Mouse (Mus musculus): ENCODE measurements at regions not wholly inside any gene's neighbourhood (a gene's known extent, or its start where the extent isn't known, plus 50 kb on each side); places are given as distances from the start of the nearest gene placed in this dataset.

DNA sequence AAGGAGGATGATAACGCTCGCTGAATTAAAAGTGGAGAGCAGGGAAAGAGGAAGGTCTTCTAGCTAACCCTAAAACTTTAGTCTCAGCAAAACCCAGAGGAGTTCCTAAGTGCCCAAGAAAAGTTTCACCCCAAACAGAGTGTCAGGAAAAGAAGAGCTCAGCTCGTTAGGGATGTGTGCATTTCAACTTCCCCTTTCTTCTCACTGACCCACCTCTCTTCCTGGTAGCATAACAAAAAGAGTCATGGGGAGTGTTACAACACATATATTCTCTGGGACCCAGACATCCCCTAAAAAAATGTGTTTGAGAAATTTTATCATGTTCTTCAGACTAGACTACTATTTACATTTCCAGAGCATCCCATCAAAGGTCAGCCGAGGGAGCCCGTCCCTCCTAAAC is 432.6 kb downstream of the Mctp2 start:
- DNase-seq = no peak

GRCm38 (mm10) chr7:71872912-71873311 is 433.5 kb downstream of the Mctp2 start:
- DNase-seq = no peak

- peak; percentile 36 to 47 for DNase-seq
Observed at GRCm38 (mm10) chr7:71867090-71867489, 439.3 kb downstream of the Mctp2 start.

DNA sequence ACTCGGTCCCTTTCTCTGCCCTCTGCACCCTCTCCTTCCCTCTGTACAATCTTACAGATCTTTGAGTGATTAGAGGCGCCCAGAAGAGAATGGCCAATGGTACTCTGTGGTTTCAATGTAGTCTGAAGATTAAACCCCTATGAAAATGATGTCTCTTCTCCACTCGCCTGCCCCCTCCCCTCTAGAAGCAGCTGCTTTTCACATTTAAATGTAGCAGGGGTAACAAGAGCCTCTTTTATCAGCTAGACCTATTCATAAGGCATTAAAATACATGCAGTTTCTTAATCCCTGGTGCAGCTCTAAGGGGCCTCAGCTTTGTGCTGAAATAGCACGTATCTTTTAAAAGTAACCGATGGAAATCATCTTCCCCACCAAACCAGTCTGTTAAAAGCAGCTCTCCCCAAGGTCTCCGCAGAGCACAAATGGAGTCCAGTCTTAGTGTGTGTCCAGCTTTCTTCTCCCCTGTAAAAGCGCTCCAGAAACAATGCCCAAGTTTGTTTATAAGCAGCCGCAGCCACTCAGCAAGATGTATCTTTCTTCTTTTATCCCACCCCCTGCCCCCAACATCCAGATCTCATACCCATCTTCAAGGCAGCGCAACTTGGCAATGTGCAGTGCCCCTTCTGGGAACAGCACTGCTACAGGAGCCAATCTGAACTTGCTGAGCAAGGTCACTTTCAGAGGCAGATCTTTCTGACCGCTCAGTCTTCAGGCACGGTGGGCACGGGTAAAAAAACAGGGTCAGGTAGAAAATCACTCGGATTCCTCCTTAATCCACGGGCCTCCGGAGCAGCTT is 440.8 kb downstream of the Mctp2 start:
- DNase-seq = no peak

DNA sequence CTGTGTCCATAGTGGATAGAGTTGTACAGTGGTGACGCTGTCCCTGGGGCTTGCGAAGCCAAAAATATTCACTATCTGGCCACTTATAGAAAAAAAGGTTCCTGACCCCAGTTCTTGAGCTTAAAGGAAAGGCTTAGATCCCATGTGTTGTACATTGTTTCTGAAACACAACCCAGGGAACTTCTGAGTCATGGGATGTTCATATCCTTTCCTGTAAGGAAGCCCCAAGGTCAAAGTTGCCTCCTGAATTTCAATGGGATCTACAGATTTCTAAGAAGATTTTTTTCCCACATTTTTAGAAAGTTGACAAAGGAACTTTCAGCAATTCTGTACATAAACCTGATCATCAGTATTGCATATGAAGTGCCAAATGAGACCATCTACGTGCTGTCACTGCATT is 453.5 kb downstream of the Mctp2 start:
- no peak for DNase-seq

GRCm38 (mm10) chr7:71849174-71849573 is 457.2 kb downstream of the Mctp2 start:
- no peak for DNase-seq

GRCm38 (mm10) chr7:71837845-71838244 is 468.6 kb downstream of the Mctp2 start:
- no peak for DNase-seq

- DNase-seq = no peak
Observed at GRCm38 (mm10) chr7:71831790-71832525, 474.4 kb downstream of the Mctp2 start.

GRCm38 (mm10) chr7:71829567-71829966 is 476.8 kb downstream of the Mctp2 start:
- DNase-seq = no peak

GRCm38 (mm10) chr7:71816138-71816537 is 464.9 kb upstream of the Gm10295 start:
- DNase-seq = no peak

GRCm38 (mm10) chr7:71794201-71794600 is 442.9 kb upstream of the Gm10295 start:
- no peak for DNase-seq

- DNase-seq = no peak
Observed at GRCm38 (mm10) chr7:71788401-71788800, 437.1 kb upstream of the Gm10295 start.

GRCm38 (mm10) chr7:71782496-71782895 is 431.2 kb upstream of the Gm10295 start:
- no peak for DNase-seq

DNA sequence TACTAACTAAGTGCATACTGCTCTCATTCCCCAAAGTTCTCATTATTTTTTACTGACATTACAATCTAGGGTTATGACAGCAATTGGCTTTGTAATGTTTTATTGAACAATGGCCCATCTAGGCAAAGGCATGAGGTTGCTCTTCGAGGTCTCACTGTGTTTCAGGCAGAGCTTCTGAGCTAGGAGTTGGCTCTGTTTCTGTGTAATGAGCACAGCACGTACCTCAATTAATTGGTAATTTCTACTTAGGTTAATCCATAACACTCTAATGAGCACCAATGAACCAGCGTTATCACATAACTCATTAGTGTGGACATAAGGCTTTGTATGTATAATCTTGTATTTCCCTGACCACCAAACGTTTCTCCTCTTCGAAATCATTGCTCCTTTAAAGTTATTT is 398.6 kb upstream of the Gm10295 start:
- no peak for DNase-seq

DNA sequence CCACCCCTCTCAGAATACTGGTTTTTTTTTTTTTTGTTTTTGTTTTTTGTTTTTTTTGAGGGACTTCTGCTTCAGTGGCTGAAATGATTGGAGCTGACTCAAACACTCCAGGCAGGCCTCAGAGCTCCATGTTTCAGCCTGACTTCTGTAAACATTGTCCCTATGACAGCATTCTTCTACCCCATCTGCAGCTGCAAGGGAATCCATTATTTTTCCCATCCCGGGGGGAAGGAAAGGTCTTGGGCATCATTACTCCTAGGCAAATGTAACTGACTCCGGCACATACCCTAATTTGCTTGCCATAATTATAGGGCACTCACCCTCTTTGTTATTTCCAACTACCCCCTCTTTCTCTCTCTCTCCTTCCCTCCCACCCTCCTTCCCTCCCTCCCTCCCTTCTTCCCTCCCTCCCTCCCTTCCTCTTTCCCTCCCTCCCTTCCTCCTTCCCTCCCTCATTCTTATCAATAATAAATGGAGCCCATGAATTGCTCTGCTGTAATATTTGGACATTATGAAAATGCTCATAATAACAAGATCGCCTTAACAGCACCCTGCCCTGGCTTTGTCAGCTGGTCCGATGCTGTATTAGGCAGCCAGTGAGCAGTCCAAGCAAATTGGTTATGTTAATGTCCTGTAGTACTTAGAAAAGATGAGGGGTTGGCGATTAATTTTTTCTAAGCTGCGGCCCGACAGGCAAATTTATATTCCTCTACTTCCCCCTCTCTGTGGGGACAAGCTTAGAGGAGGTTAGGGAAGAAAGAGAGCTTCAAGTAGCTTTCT is 395.0 kb upstream of the Gm10295 start:
- no peak for DNase-seq

- DNase-seq = no peak
Observed at GRCm38 (mm10) chr7:71728509-71728908, 377.2 kb upstream of the Gm10295 start.

- no peak for DNase-seq
Observed at GRCm38 (mm10) chr7:71708209-71708608, 356.9 kb upstream of the Gm10295 start.

DNA sequence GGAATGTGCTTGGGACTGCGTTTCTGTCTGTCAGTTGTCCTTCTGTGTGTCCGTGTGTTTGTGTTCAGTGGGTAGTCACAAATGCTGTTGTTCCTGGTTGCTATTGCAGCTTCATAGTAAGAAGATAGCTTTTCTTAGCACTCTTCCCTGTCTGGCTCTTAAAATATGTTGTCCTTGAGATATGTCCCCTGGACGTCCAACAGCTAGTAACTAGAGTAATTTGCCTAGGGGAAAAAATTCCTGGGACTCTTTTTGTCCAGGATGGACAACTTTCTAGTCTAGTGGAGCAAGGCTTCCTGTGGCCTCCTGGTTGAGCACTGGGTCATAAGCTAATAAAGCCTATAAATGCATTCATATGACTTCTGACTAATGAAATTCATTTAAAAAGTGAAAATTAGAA is 354.9 kb upstream of the Gm10295 start:
- DNase-seq = no peak

DNA sequence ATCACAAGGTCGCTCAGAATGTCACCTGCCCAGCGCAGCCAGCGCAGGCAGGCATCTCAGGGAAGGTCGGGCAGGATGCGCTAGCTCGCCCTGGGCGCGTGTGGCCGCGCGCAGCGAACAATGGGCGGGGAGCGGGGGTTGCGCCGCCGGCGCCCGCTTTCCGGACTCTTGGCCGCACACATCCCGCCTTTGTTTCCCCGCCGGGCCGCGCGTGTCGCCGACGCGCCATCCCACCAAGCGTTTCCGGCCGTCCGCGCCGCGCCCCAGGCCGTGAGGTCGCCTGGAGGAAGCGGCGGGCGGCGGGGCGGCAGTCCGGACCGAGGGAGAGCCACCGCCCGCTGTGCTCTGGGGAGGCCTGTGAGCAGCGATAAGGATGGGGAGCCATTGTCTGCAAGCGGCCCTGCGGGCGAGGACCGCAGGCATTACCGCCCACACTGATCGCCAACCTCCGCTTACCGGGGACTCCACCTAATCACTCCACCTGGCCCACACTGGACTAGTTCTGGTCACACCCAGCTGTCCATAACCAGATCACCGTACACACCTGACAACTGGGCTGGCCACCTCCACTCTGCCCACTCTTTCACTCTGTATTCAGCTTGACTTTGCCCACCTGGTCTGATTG is 354.3 kb upstream of the Gm10295 start:
- DNase-seq = peak; percentile 5 to 15

GRCm38 (mm10) chr7:71704661-71705240 is 353.5 kb upstream of the Gm10295 start:
- DNase-seq = no peak

Measured in cerebellum, postnatal 36 days (tissue).